12 mouse cellular contexts compared by ENCODE assay signal in genomic region chr9:90124873-90125245, GRCm38 (mm10). TPM values are rescaled to one million over a fixed set of nuclear protein-coding genes. Genes with fewer than 3 reads are reported as not detected.
DNase-seq lines count a peak whose midpoint lies in the region; ATAC-seq and TF ChIP-seq lines count a peak whose summit lies in the region.
"Had no signal": no experiment of that assay in that cellular context is flagged by ENCODE, and none has a peak within 500 bp of the region (broad histone marks: within the 10 kb centered on the region; RNA-seq: fewer than 3 reads in every experiment).

No protein-coding gene starts in this region.

- no peak for TF ChIP-seq CTCF in E14TG2a.4 (conservative IDR thresholded peaks at IDR 0.05; ENCODE audit: low read length)

- H3K27ac ChIP-seq in hindbrain, embryonic 13.5 days: no peak overlapping the region
- no peak overlapping the region for H3K27ac ChIP-seq in hindbrain, embryonic 10.5 days
- H3K27ac ChIP-seq in embryonic facial prominence, embryonic 14.5 days (replicated peaks; ENCODE audit: low read depth, low read length): no peak overlapping the region; the same call in 1 of the 2 replicates
- H3K27ac ChIP-seq in hindbrain, embryonic 15.5 days (replicated peaks): no peak overlapping the region
- H3K27ac ChIP-seq: limb, embryonic 12.5 days had no signal

- H3K4me2 ChIP-seq in hindbrain, embryonic 13.5 days: no peak overlapping the region
- no peak overlapping the region for H3K4me2 ChIP-seq in embryonic facial prominence, embryonic 14.5 days (ENCODE audit: low read depth, low read length)
- peak overlapping the region; percentile 11 for H3K4me2 ChIP-seq in hindbrain, embryonic 15.5 days
- H3K4me2 ChIP-seq: limb, embryonic 12.5 days had no signal

- WGBS in hindbrain, embryonic 13.5 days: 30% methylated on average over 8 of the region's 8 CpGs
- 48% methylated on average over 8 of the region's 8 CpGs for WGBS in hindbrain, embryonic 10.5 days
- 30% methylated on average over 8 of the region's 8 CpGs for WGBS in embryonic facial prominence, embryonic 14.5 days
- WGBS in hindbrain, embryonic 15.5 days: 32% methylated on average over 8 of the region's 8 CpGs

- no peak overlapping the region for H3K9ac ChIP-seq in hindbrain, embryonic 13.5 days
- no peak overlapping the region for H3K9ac ChIP-seq in embryonic facial prominence, embryonic 14.5 days (ENCODE audit: low read depth, low read length)
- no peak overlapping the region for H3K9ac ChIP-seq in hindbrain, embryonic 15.5 days
- H3K9ac ChIP-seq: limb, embryonic 12.5 days had no signal

- H3K36me3 ChIP-seq in hindbrain, embryonic 13.5 days: no peaks in the 10 kb centered on the region
- H3K36me3 ChIP-seq in hindbrain, embryonic 10.5 days: no peaks in the 10 kb centered on the region
- no peaks in the 10 kb centered on the region for H3K36me3 ChIP-seq in E14TG2a.4 (ENCODE audit: insufficient read depth, low read length)
- H3K36me3 ChIP-seq in embryonic facial prominence, embryonic 14.5 days (ENCODE audit: control insufficient read depth, insufficient read depth, low read length): no peaks in the 10 kb centered on the region
- no peaks in the 10 kb centered on the region for H3K36me3 ChIP-seq in hindbrain, embryonic 15.5 days
- H3K36me3 ChIP-seq: limb, embryonic 12.5 days had no signal

- H3K4me3 ChIP-seq in hindbrain, embryonic 13.5 days: no peak overlapping the region
- no peak overlapping the region for H3K4me3 ChIP-seq in hindbrain, embryonic 10.5 days
- peak overlapping the region; percentile 23; the same call in 1 of the 2 replicates for H3K4me3 ChIP-seq in E14TG2a.4 (replicated peaks; ENCODE audit: low read length)
- H3K4me3 ChIP-seq in embryonic facial prominence, embryonic 14.5 days (ENCODE audit: low read depth, low read length): no peak overlapping the region
- no peak overlapping the region for H3K4me3 ChIP-seq in hindbrain, embryonic 15.5 days
- H3K4me3 ChIP-seq: limb, embryonic 12.5 days had no signal

- DNase-seq in hindbrain, embryonic 10.5 days (ENCODE audit: low spot score): no peak
- DNase-seq in embryonic facial prominence, embryonic 14.5 days (ENCODE audit: low spot score): peak; percentile 27
- no peak for DNase-seq in urinary bladder, adult 18-20 months (ENCODE audit: low spot score in 2 of 2)
- DNase-seq in urinary bladder, postnatal 14 days (ENCODE audit: low spot score): no peak
- DNase-seq in cerebellum, adult 18-20 months: no peak
- DNase-seq: cerebellum, adult 9-10 months; thymus, postnatal 25 days had no signal

- H3K27me3 ChIP-seq in hindbrain, embryonic 13.5 days: 0 out of 2 replicates have a peak, but pooled peaks cover 3% of the 10 kb centered on the region
- H3K27me3 ChIP-seq in hindbrain, embryonic 10.5 days (ENCODE audit: insufficient read depth, poor library complexity, severe bottlenecking): no peaks in the 10 kb centered on the region
- H3K27me3 ChIP-seq in E14TG2a.4 (ENCODE audit: insufficient read depth, low read length): 0 out of 2 replicates have a peak, but pooled peaks cover 2% of the 10 kb centered on the region
- H3K27me3 ChIP-seq in embryonic facial prominence, embryonic 14.5 days (replicated peaks; ENCODE audit: control insufficient read depth, insufficient read depth, low read length): no peaks in the 10 kb centered on the region
- no peaks in the 10 kb centered on the region for H3K27me3 ChIP-seq in hindbrain, embryonic 15.5 days
- H3K27me3 ChIP-seq: CH12.LX; limb, embryonic 12.5 days had no signal

- no peaks in the 10 kb centered on the region for H3K9me3 ChIP-seq in hindbrain, embryonic 13.5 days
- no peaks in the 10 kb centered on the region for H3K9me3 ChIP-seq in hindbrain, embryonic 10.5 days
- H3K9me3 ChIP-seq in E14TG2a.4 (ENCODE audit: low read length): no peaks in the 10 kb centered on the region
- no peaks in the 10 kb centered on the region for H3K9me3 ChIP-seq in embryonic facial prominence, embryonic 14.5 days (ENCODE audit: control insufficient read depth, low read length)
- H3K9me3 ChIP-seq in hindbrain, embryonic 15.5 days: no peaks in the 10 kb centered on the region
- H3K9me3 ChIP-seq: limb, embryonic 12.5 days had no signal

- H3K4me1 ChIP-seq in hindbrain, embryonic 13.5 days (replicated peaks): 0 out of 2 replicates have a peak, but pooled peaks cover 8% of the 10 kb centered on the region
- peaks cover 12% of the 10 kb centered on the region; the same call in 1 of the 2 replicates for H3K4me1 ChIP-seq in hindbrain, embryonic 10.5 days (replicated peaks)
- peaks cover 40% of the 10 kb centered on the region for H3K4me1 ChIP-seq in E14TG2a.4 (replicated peaks; ENCODE audit: low read depth, low read length)
- 0 out of 2 replicates have a peak, but pooled peaks cover 4% of the 10 kb centered on the region for H3K4me1 ChIP-seq in embryonic facial prominence, embryonic 14.5 days (ENCODE audit: control insufficient read depth, insufficient read depth, low read length)
- H3K4me1 ChIP-seq in hindbrain, embryonic 15.5 days (replicated peaks): peaks cover 6% of the 10 kb centered on the region; the same call in 1 of the 2 replicates

- peak; percentile 25; the same call in 1 of the 2 replicates for ATAC-seq in hindbrain, embryonic 13.5 days (ENCODE audit: low FRiP score)
- ATAC-seq in embryonic facial prominence, embryonic 14.5 days (ENCODE audit: low read depth): 0 out of 2 replicates have a peak, but pooled peaks have one; percentile 23
- 0 out of 2 replicates have a peak, but pooled peaks have one; percentile 17 for ATAC-seq in hindbrain, embryonic 15.5 days (ENCODE audit: low FRiP score, low read depth)

RNA-seq across cellular contexts. Expression of gene Morf4l1, which starts 10.3 kb away (rescaled TPM):
- polyA plus RNA-seq in hindbrain, embryonic 13.5 days (2015; fragmentation: Nextera tagmentation; extraction: Ambion mirVana): 546 and 556 TPM in 2 replicates
- polyA plus RNA-seq in hindbrain, embryonic 10.5 days (2016; fragmentation: Nextera tagmentation; extraction: Ambion mirVana): 538 and 546 TPM in 2 replicates
- 445 and 477 TPM in 2 replicates for polyA plus RNA-seq in embryonic facial prominence, embryonic 14.5 days (2014; fragmentation: Nextera tagmentation; extraction: Ambion mirVana)
- 505 and 550 TPM in 2 replicates for polyA plus RNA-seq in hindbrain, embryonic 15.5 days (2015; fragmentation: Nextera tagmentation; extraction: Ambion mirVana)

RNA-seq across cellular contexts. Expression of gene Adamts7, which starts 38.0 kb away (rescaled TPM):
- 12.1 and 14.1 TPM in 2 replicates for polyA plus RNA-seq in hindbrain, embryonic 13.5 days (2015; fragmentation: Nextera tagmentation; extraction: Ambion mirVana)
- 16.1 and 16.2 TPM in 2 replicates for polyA plus RNA-seq in hindbrain, embryonic 10.5 days (2016; fragmentation: Nextera tagmentation; extraction: Ambion mirVana)
- 13.3 and 18.3 TPM in 2 replicates for polyA plus RNA-seq in embryonic facial prominence, embryonic 14.5 days (2014; fragmentation: Nextera tagmentation; extraction: Ambion mirVana)
- polyA plus RNA-seq in hindbrain, embryonic 15.5 days (2015; fragmentation: Nextera tagmentation; extraction: Ambion mirVana): 7.9 and 9.0 TPM in 2 replicates
